Mouse (Mus musculus) layer of hippocampus, adult 18-20 months (tissue): ENCODE data around the gene 0610010F05Rik. TPM values are rescaled to one million over a fixed set of nuclear protein-coding genes. Genes with fewer than 3 reads are reported as not detected.
"Not testable (repeated sequence)": the region's sequence is repeated elsewhere in the genome, so short reads cannot be mapped to it uniquely, and the experiment has no call there.

Experiments used
- DNase-seq, 2 experiments: peaks; one replicate each; pipeline ENCODE4 v3.0.0; 2022; ENCODE audit warnings: low spot score in 2 of 2
- long read RNA-seq: library from polyadenylated mRNA; stranded (forward); transcript quantifications from one replicate; pipeline ENCODE4 v2.0.0, GENCODE M21; 2021
- total RNA-seq, 2 experiments: library from RNA; stranded (reverse); gene quantifications; 2 replicates each; pipeline ENCODE4 v1.2.3; 2021

Gene 0610010F05Rik
- 10 to 100 TPM; 27.7 to 28.4 TPM for total RNA-seq
- long read RNA-seq, full-length matches to known transcripts, result 35 of 69 reads
- long read RNA-seq, partial matches to known transcripts, result 4 of 69 reads
- long read RNA-seq, other reads (novel, unspliced or antisense), result 30 of 69 reads

DNA sequence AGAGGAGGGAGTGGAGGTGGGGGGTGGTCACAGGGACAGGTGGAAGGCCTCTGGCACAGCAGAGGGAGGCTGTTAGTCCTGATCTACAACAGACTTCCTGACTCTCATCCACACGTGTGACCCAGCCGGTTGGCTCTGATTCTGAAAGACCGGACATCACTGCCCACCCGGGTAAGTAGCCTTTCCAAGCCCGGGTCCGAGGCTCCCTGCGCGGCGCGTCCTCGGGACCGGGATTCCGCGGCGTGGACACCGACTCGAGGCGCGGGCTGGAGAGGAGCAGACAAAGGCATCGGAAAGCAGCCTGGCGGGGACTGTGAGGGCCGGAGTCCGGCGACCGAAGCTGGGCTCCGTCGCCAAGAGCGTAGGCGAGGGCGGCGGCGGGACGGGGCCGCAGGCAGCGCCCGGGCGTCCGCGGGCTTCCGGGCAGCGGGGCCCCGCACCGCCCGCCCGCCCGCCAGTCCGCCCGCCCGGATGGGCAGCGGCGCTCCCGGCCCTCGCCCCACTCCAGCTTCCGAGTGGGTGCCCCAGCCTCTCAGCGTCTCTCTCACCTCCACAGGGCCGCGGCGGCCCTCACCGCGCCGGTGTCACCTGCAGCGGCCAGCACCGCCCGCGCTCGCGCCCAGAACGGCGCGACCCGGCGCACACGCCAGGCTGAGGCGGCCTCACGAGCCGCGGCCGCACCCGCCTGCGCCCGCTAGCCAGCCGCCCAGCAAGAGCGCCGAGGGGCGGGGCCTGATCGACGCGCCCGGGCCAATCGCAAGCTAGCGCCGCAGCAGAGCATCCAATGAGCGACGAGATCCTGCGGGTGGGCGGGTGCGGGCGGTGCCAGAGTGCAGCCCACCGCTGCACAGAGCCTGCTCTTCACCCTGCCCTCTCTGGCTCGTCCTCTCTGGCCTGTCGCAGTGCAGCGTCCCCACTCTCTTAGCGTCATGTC, at the start of gene 0610010F05Rik:
Gene 0610010F05Rik (minus strand): TSS at position 695 of the 934 bp plus-strand sequence.
- peak; percentile 68 to 82 for DNase-seq

DNA sequence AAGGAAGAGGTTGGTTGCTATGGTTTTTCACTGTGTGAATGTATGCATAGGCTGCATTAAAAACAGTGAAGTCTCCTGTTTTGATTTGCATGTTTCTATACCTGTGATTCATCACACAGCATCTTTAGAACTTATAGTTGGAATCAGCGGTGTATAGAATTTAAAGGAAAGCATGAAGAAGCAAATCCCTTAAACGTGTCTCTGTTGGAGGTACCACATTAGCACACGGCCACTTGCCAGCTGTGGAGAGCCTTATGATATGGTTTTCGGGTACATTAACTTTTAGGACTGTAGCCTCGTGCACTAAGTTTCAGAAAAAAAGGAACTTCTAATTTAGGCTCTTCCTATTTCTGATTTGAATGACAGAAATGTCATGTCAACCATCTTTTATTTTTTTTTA, 49.1 kb upstream of the 0610010F05Rik start:
- DNase-seq, result no peak

DNA sequence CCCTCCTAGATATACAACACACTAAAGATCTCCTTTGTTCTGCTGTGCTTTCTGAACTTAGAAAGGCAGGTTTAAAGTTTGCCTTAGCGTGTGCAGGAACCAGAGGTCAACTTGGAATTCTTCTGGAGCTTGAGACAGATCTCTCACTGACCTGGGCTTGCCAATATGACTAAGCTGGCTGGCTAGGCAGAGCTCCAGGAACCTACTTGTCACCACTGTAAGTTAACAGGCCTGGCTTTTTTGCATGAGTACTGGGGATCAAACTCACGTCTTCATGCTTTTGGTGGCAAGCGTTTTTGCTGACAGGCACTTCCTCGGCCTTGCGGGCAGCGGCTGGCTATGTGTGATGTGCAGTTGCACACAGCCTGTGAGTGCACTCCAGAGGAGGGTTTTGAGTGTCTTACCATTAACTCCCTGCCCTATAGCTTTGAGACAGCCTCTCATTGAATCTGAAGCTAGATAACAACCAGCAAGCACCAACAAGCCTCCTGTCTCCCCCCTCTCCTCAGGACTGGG, 47.1 kb upstream of the 0610010F05Rik start:
- no peak for DNase-seq

DNA sequence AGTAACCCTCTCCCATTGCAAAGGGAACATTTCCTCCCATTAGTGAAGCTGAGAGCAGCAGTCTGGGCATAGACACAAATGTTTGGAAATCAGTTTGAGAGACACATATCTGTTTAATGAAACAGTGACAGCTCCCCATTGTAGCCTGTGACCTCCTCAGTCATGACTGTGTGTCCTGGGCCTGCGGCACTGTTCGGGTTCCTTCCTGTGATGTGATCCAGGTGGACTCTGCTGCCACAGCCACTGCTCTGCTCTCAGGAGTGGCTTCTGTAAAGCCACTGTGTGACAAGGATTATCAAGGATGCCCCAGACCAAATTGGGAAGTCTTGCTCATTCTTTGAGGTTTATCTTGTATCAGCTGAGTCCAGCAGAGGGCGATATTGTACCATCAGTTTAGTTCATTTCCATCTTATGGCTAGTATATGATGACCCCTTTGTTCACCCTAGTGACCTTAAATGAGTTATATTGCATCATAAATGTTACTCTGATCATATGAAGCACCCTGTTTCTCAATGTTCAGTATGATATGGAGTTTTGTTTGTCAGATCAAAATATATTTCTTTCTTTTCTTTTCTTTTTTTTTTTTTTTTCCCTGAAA, 45.7 kb upstream of the 0610010F05Rik start:
- DNase-seq, result peak; percentile 17 to 79

DNA sequence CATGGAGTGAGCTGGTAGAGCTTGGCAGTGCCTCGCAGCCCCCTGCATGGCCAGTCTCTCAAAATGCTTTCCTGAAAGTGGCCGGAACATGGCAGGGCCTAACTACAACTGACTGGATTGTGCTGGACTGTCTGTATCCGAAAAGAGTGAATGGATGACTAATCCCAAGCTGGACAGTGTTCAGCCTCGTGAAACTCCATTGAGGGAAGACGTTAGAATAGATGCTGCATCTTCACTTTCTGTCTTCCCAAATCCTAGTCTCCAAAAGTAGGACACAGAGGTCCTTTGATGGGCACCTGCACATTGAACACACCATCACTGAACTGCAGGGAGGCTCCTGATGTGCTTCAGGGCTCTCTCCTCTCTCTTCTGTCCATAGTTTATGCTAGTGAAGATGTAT, 42.7 kb upstream of the 0610010F05Rik start:
- DNase-seq, result no peak

DNA sequence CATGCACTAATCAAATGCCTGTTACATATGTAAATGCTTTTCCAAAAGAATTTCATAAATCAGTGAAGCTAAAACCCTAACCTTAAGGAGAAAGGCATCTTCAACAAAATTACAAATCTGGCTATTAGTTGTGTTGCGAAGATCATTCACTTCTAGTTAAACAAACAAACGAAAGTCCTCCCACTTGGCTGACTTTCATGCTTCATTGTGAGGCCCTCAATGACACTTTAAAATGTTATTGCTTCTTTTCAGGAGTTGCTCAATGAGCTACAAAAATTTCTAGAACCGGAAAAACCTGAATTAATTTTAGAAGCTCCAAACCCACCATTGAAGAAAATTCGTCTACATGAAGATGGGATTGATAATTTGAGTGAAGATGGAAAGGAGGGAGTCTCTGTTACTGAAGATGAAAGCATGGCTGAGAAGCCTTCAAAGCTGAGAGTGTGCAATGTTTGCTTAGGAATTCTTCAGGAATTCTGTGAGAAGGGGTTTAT, 38.9 kb upstream of the 0610010F05Rik start:
- no peak for DNase-seq

DNA sequence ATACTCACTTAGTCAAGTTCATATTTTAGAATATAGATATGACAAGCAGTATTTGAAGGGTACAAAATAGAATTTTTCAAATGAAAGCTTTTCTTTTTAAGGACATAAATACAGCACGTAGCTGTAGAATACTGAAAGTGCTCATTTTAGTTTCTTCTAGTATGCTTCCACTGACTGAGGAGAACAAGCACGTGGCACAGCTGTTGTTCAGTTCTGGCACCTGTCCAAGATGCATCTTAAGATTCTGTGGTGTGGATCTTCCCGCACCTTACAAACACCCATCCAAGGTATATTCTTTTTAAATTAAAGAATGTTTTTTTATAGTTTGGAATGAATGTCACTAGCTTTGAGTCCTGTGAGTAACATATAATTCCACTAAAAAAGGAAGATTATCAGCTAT, 33.7 kb upstream of the 0610010F05Rik start:
- no peak for DNase-seq

DNA sequence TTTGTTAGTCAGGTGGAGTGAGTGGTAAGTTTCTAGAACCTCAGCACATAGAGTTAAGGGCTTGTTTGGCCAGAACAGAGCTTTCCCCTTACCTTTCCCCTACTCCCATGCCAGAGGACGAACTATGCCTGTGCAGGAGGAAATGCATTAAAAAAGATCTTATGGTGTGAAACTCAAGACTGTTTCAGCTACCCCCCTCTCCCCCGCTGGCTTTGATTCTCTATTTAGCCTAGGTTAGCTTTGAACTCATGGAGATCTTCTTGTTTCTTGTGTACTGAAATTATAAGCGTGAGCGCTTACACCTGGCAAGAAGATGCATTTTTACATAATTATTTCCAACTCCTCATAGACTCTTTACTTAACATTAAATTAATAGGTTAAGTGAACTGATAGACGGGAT, 33.1 kb upstream of the 0610010F05Rik start:
- DNase-seq, result no peak

DNA sequence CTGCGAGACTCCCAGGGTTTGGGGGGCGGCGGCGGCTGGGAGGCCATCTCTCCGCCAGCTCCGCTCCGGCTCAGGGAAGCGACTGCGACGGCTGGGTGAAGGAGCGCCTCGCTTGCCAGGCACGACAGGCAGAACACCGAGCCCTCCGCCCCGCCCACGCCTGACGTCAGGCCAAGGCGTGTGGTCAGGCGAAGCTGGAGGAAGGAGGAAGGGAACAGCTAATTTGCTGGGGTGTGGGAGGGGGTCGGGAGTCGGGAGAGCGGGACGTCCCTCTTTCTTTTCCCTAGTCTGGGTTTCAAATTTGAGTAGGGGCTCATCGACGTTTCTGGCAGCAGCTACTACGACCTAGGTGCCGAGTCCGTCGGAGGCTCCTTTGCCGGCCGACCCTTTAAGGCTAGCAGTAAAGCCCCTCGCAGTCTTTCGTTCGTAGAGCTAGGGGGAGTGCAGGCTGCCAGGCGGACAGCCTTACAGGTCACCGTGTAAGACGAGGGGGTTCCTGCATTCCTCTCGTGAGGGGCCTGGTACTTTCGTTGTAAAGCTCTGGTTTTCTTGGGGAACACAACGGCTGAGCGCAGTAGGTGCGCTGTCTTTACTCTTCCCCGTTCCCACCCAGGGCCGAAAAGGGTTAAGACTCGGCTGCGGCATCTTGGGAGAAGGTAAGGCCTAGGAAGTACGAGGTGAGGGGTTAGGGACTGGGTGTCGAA, 32.5 kb upstream of the 0610010F05Rik start, which contains the start of gene Pex13:
Gene Pex13 (minus strand): TSS at position 162 of the 704 bp plus-strand sequence.
- DNase-seq, result peak; percentile 87 to 90

DNA sequence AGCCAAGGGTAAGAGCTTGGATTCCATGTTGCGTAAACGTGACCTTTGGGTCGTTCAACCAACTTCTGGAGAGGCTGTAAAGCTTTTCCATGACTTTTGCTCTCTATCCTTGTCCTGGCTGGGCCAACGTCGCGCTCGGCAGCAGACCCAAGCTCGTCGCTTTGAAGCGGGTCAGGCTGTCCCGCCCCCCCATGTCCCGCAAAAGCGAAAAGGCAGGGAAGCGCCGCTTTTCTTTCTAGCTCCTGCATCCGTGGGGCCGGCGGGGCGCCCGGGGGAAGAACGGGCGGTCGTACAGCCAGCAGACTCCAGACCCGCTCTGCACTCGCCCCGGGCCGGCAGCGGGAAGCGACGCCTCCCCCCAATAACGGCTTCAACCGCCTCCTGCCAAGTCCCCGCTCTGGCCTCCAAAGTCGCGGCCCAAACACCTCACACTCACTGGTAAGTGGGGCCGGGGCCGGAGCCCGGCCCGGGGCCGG, 31.9 kb upstream of the 0610010F05Rik start, which contains the start of gene Pus10:
Gene Pus10 (plus strand): TSS at position 364 of the 476 bp plus-strand sequence.
- no peak for DNase-seq

DNA sequence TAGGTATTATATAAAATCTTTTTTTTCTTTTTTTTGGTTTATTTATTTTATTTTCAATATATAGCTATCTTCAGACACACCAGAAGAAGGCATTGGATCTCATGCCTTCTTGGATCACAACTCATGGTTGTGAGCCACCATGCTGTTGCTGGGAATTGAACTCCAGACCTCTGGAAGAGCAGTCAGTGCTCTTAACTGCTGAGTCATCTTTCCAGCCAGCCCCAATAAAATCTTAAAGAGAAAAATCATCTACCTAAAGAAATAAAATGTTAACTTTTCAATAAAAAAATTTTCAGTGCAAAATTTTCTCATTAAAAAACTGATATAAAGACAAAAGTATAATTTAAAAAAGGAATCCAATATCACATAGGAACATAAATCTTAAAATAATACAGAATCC, 30.8 kb upstream of the 0610010F05Rik start:
- no peak for DNase-seq

DNA sequence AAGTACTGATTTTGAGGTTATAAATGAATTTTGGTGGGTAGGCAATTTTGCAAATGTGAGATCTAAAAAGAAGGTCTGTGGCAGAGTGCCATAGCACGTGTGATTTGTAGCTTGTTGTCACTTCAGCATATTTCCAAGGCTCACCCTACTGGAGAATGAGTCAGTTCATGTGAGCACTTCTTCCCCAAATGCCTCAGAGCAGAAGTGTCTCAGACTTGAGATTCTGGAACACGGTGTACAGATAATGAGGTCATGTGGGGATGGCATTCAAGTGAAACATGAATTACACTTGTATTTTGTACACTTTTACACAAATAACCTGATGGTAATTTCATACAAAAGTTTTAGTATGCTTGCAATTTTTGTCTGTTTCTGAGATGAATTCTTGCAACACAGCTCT, 24.4 kb upstream of the 0610010F05Rik start:
- no peak for DNase-seq

DNA sequence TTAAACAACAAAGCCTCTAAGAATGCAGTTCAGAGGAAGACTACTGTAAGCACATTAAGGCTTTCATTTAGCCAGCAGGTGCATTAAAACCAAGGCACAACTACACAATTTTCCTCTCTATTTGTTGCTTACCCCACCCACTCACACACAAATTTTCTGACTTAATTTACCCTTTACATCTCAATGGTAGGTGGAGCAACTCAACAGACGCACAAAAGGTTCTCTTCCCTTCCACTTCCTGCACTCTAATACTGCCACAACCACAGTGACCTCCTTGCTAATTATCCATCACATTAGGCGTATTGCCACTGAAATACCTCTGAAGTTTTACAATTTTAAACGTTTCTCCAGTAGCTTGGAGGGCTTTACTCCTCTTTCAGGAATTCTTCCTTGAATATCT, 20.2 kb upstream of the 0610010F05Rik start:
- no peak for DNase-seq

DNA sequence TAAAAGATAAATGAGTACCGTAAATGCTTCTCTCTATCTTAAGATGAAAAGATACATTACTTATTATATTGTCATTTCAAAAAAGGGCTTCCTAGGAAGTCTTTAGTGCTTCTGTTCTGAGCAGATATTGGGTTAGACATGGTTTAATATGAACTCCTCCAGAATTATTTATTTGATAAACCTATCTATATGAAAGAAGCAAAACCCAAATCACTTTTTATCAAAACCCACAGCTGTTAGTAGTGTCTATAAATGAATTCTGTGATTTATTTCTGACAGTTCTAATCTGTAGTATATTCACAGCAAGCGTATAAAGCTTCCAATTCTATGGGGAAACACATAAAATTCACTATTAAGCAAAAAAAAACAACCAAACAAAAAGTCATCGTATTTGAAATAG, 14.4 kb upstream of the 0610010F05Rik start:
- DNase-seq, result no peak

DNA sequence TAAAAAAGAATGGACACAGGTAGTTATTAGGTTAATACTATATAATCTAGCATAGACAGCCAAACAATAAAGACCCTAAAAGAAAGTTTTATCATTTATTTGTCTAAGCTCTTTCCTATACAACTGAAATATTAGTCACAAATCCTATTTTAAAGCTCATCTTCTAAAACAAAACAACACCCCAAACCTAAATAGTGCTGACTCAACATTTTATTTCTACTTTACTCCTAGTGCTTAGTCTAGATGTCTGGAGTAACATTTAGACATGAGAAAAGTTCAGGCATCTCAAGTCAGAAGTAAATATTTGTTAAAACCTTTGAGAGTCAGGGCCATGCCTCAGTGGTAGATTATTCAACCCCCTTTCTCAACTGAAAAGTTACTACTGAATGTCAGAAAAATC, 14.0 kb upstream of the 0610010F05Rik start:
- no peak for DNase-seq

DNA sequence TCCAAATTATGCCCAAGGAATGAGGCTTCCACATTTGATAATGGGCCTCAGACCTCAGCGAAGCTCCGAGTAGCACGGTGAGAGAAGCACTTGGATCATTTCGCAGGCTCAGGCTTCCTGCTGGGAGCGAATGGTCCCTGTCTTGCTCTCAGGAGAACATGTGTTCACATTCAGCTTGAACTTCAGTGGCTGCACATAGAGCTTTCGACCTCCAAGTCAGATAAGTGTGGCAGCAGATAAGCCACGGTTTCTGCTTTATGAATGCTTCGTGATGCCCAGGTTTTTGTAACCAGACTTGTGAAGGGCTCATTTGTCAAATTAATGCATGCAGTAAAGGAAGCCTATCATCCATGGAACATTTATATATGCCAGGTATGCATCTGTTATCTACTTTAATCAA, 1.1 kb upstream of the 0610010F05Rik start:
- no peak for DNase-seq

DNA sequence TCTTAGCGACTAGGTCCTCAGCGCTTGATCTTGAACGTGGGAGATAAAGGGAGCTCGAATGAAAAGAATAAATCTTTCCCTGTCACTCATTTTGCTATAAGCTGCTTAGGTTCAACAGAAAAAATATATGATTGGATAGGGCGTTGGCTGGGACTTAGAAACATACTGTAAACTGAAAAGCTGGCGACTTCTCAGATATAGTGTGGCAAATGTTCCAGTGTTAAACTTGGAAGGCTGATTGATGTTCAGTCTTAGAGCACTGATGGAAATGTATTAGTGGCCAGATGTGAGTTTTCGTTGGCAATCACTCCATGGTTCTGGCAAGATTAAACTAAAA, 408 bp upstream of the 0610010F05Rik start:
- no peak for DNase-seq

DNA sequence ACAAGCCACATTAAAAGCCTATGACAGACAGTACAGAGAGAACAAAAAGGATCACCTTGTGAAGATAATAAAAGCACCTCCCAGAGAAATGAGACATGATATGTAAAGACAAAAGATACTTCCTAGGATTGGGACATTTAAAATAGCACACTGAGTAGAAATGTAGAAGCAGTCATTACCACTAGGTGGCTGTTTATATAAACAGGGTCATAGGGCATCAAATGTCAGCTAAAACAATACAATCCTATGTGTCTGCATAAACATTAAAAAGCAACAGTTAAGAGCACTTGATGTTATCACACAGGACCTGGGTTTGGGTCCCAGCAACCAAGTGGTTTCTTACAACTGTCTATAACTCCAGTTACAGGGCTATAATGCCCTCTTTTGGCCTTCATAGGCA, 2.8 kb downstream of the 0610010F05Rik start:
- no peak for DNase-seq

DNA sequence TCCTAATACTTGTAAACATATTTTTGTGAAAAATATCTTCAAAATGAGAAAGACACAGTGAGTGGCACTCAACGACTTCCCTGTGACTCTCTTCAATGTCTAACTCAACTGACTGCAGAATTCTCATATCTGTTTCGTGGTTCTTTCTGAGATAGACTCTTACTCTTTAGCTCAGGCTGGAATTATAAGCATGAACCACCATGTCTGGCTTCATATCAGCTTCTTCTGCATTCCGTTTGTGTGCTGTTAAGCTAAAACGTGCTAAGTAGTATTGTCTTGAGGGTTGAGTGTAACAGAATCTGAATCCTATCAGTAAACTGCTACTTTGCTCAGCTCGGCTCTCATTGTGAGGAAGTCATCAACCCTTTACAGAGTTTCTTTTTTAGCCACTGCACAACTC, 14.4 kb downstream of the 0610010F05Rik start:
- no peak for DNase-seq

DNA sequence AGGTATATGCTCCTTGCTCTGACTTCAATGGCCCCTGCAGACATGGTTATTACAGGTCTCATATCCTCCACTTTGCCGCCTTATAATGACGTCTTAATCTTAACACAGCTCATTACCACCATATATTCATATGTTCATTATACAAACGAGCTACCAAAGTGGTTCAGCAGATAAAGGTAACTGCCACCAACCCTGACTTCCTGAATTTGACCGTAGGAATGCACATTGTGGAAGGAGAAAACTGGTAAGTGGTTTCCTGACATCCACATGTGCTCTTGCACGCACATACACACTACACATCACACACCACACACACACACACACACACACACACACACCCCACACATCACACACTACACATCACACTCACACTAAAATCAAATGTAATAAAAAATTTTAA, 18.9 kb downstream of the 0610010F05Rik start:
- DNase-seq, result no peak

DNA sequence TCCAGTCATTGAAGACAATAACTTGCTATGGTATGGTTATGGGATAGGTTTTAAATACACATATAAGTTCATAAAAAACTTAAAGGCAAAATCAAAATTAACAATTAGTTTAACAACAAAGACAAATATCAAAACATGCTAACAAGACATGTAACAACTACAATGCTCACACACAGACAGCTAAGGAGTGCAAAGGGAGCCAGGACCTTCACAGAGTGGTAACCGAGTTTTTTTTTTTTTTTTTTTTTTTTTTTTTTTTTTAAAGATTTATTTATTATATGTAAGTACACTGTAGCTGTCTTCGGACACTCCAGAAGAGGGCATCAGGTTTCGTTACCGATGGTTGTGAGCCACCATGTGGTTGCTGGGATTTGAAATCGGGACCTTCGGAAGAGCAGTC, 26.1 kb downstream of the 0610010F05Rik start:
- DNase-seq, result not testable (repeated sequence)
